12 mouse cellular contexts compared by ENCODE assay signal in the genomic region with DNA sequence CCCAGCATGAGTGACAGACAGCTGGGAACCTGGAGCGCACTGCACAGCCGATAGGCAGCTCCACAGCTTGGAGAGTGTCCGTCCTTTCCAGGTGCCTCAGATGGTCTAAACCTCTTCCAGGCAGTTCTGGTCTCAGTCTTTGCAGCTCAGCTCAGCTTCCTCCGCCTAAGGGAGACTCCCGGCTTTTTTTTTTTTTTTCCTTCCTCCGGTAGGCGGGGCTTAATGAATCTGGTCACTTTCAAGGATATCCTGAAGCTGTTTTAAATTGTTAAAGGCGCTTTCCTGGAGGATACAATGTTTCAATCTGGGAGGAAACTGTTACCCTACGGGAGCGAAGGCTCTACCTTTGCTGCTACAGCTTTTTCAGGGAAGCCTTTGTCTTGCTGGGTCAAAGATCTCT. TPM values are rescaled to one million over a fixed set of nuclear protein-coding genes. Genes with fewer than 3 reads are reported as not detected.
DNase-seq lines count a peak whose midpoint lies in the region; ATAC-seq and TF ChIP-seq lines count a peak whose summit lies in the region.
"Had no signal": no experiment of that assay in that cellular context is flagged by ENCODE, and none has a peak within 500 bp of the region (broad histone marks: within the 10 kb centered on the region; RNA-seq: fewer than 3 reads in every experiment).

No protein-coding gene starts in this region.

- H3K27ac ChIP-seq in heart, adult 2 months = peak overlapping the region; percentile 80
- H3K27ac ChIP-seq in ES-Bruce4 (ENCODE audit: insufficient read depth, low read length) = peak overlapping the region; percentile 43
- peak overlapping the region; percentile 39; the same call in 1 of the 2 replicates for H3K27ac ChIP-seq in kidney, postnatal 0 days
- H3K27ac ChIP-seq: forebrain, embryonic 15.5 days had no signal

- peak; percentile 70 for TF ChIP-seq POLR2A in heart, adult 2 months (IDR thresholded peaks at IDR 0.05; ENCODE audit: insufficient read depth, low read depth, low read length)
- no peak for TF ChIP-seq POLR2A in ES-Bruce4 (IDR thresholded peaks at IDR 0.05; ENCODE audit: insufficient read depth, low read length)

- peak in 1 of 2 experiments; percentile 21 for DNase-seq in heart, adult 2 months
- DNase-seq in heart, postnatal 36 days = no peak
- DNase-seq in forelimb bud, embryonic 11.5 days (ENCODE audit: low read depth, low spot score) = peak; percentile 21
- DNase-seq in kidney, postnatal 0 days (ENCODE audit: low spot score) = no peak
- DNase-seq in layer of hippocampus, adult 11-12 months (ENCODE audit: low spot score) = no peak
- no peak for DNase-seq in adrenal gland, postnatal 4 days (ENCODE audit: low spot score in 2 of 2)
- no peak for DNase-seq in cerebellum, adult 9-11 months
- DNase-seq: cerebellum, adult 9-10 months had no signal

- no peaks in the 10 kb centered on the region; the same call in 1 of the 2 replicates for H3K36me3 ChIP-seq in heart, adult 2 months (ENCODE audit: control insufficient read depth, insufficient read depth, low read length)
- H3K36me3 ChIP-seq in ES-Bruce4 (ENCODE audit: control insufficient read depth, insufficient read depth, low read length, poor library complexity, severe bottlenecking) = no peaks in the 10 kb centered on the region
- no peaks in the 10 kb centered on the region for H3K36me3 ChIP-seq in kidney, postnatal 0 days (ENCODE audit: insufficient read depth, low read length)
- H3K36me3 ChIP-seq: forebrain, embryonic 15.5 days had no signal

- peaks cover 2% of the 10 kb centered on the region; the same call in 1 of the 2 replicates for H3K4me1 ChIP-seq in heart, adult 2 months (ENCODE audit: control insufficient read depth, insufficient read depth, low read length)
- no peaks in the 10 kb centered on the region for H3K4me1 ChIP-seq in ES-Bruce4 (ENCODE audit: control insufficient read depth, insufficient read depth, low read length)
- no peaks in the 10 kb centered on the region for H3K4me1 ChIP-seq in kidney, postnatal 0 days (replicated peaks; ENCODE audit: insufficient read depth, low read length)
- H3K4me1 ChIP-seq: forebrain, embryonic 15.5 days had no signal

- no peaks in the 10 kb centered on the region for H3K79me2 ChIP-seq in heart, adult 2 months (replicated peaks; ENCODE audit: control insufficient read depth, insufficient read depth, low read length)

- no peaks in the 10 kb centered on the region for H3K9me3 ChIP-seq in ES-Bruce4 (replicated peaks; ENCODE audit: control insufficient read depth, insufficient read depth, low read length, poor library complexity, severe bottlenecking)
- no peaks in the 10 kb centered on the region for H3K9me3 ChIP-seq in kidney, postnatal 0 days (replicated peaks; ENCODE audit: low read length)
- H3K9me3 ChIP-seq: forebrain, embryonic 15.5 days; megakaryocyte, embryonic 14.5 days had no signal

- ATAC-seq in kidney, postnatal 0 days (replicated peaks; ENCODE audit: low FRiP score, low read depth) = no peak
- ATAC-seq: forebrain, embryonic 15.5 days; hindbrain, embryonic 16.5 days had no signal

- no peak for TF ChIP-seq EP300 in heart, adult 2 months (IDR thresholded peaks at IDR 0.05; ENCODE audit: insufficient read depth, low read depth, low read length)
- TF ChIP-seq EP300 in ES-Bruce4 (IDR thresholded peaks at IDR 0.05; ENCODE audit: insufficient read depth, low read depth, low read length) = no peak

- H3K27me3 ChIP-seq in heart, adult 2 months (ENCODE audit: control insufficient read depth, insufficient read depth, low read length) = no peaks in the 10 kb centered on the region
- H3K27me3 ChIP-seq in ES-Bruce4 (ENCODE audit: control insufficient read depth, insufficient read depth, low read length, poor library complexity, severe bottlenecking) = no peaks in the 10 kb centered on the region; the same call in 1 of the 2 replicates
- H3K27me3 ChIP-seq in kidney, postnatal 0 days (ENCODE audit: insufficient read depth, low read length) = no peaks in the 10 kb centered on the region
- H3K27me3 ChIP-seq: forebrain, embryonic 15.5 days had no signal

- WGBS in heart, adult 2 months = 34% methylated on average over 10 of the region's 10 CpGs
- WGBS in kidney, postnatal 0 days = 23% methylated on average over 10 of the region's 10 CpGs

- H3K4me3 ChIP-seq in heart, adult 2 months = no peak overlapping the region
- no peak overlapping the region for H3K4me3 ChIP-seq in ES-Bruce4 (ENCODE audit: low read depth, low read length)
- H3K4me3 ChIP-seq in kidney, postnatal 0 days (replicated peaks; ENCODE audit: low read depth, low read length) = no peak overlapping the region
- H3K4me3 ChIP-seq: forebrain, embryonic 15.5 days; megakaryocyte, embryonic 14.5 days had no signal

- peak overlapping the region; percentile 10; the same call in 1 of the 2 replicates for H3K4me2 ChIP-seq in kidney, postnatal 0 days (ENCODE audit: low read length)
- H3K4me2 ChIP-seq: forebrain, embryonic 15.5 days had no signal

- H3K9ac ChIP-seq in heart, adult 2 months (ENCODE audit: low read depth, low read length) = peak overlapping the region; percentile 41; the same call in 1 of the 2 replicates
- H3K9ac ChIP-seq in ES-Bruce4 (ENCODE audit: low read depth, poor library complexity, severe bottlenecking) = no peak overlapping the region
- H3K9ac ChIP-seq in kidney, postnatal 0 days (ENCODE audit: low read depth, low read length) = no peak overlapping the region
- H3K9ac ChIP-seq: forebrain, embryonic 15.5 days had no signal

- intact Hi-C loops in heart, adult 2 months (cut with DNase I) = no loop called here
- intact Hi-C loops in heart, postnatal 36 days (cut with DNase I) = loop anchor here (2.0 kb wide), 1 partner anchor 60 kb away; the partner anchor contains the start of gene Prdm10

- no peak for TF ChIP-seq CTCF in heart, adult 2 months (IDR thresholded peaks at IDR 0.05)
- TF ChIP-seq CTCF in ES-Bruce4 (IDR thresholded peaks at IDR 0.05; ENCODE audit: low read depth, low read length) = no peak
- no peak for TF ChIP-seq CTCF in kidney, postnatal 0 days (IDR thresholded peaks at IDR 0.05; ENCODE audit: low read depth)

RNA-seq across cellular contexts. Expression of gene Aplp2, which starts 9.6 kb away (rescaled TPM):
- total RNA-seq in heart, adult 2 months (2021) = 100 to 1,000 TPM; 285 to 294 TPM
- polyA plus RNA-seq in heart, adult 2 months (2012; rRNA removed) = 413 and 640 TPM in 2 replicates
- total RNA-seq in heart, postnatal 36 days (2021) = 100 to 1,000 TPM; 294 to 315 TPM
- polyA plus RNA-seq in ES-Bruce4 (2011; ENCODE audit: insufficient read depth, insufficient read length, low read depth, missing spikeins) = 307 and 317 TPM in 2 replicates
- 357 and 367 TPM in 2 replicates for polyA plus RNA-seq in kidney, postnatal 0 days (2015; fragmentation: Nextera tagmentation; extraction: Ambion mirVana)
- 100 to 1,000 TPM; 518 to 550 TPM for total RNA-seq in adrenal gland, postnatal 4 days (2021)

RNA-seq across cellular contexts. Expression of gene Prdm10, which starts 59.2 kb away (rescaled TPM):
- total RNA-seq in heart, adult 2 months (2021) = 1 to 10 TPM; 5.1 to 5.4 TPM
- 4.8 and 5.7 TPM in 2 replicates for polyA plus RNA-seq in heart, adult 2 months (2012; rRNA removed)
- total RNA-seq in heart, postnatal 36 days (2021) = 1 to 10 TPM; 4.2 to 4.7 TPM
- 18.0 and 20.7 TPM in 2 replicates for polyA plus RNA-seq in ES-Bruce4 (2011; ENCODE audit: insufficient read depth, insufficient read length, low read depth, missing spikeins)
- polyA plus RNA-seq in kidney, postnatal 0 days (2015; fragmentation: Nextera tagmentation; extraction: Ambion mirVana) = 1.9 TPM in 2 replicates
- total RNA-seq in adrenal gland, postnatal 4 days (2021) = 1 to 10 TPM; 9.0 to 9.3 TPM
